Mouse (Mus musculus) small intestine, adult 2 months (tissue): ENCODE results near the gene Tbcel. TPM values are rescaled to one million over a fixed set of nuclear protein-coding genes. Genes with fewer than 3 reads are reported as not detected.

Source experiments
- H3K27ac ChIP-seq: fragments of 200-500 bp; 2 replicates; pipeline ENCODE4 v1.5.1; 2012; ENCODE audit warnings: low read depth, low read length, control low read depth, inconsistent platforms; ENCODE audit not compliant: insufficient read depth
- H3K27me3 ChIP-seq: fragments of 200-500 bp; 2 replicates; pipeline ENCODE4 v1.6.1; 2012; ENCODE audit warnings: mild to moderate bottlenecking, moderate library complexity, low read length, inconsistent platforms; ENCODE audit not compliant: control insufficient read depth, insufficient read depth
- H3K36me3 ChIP-seq: fragments of 200-500 bp; 2 replicates; pipeline ENCODE4 v1.6.1; 2012; ENCODE audit warnings: mild to moderate bottlenecking, low read length, control low read depth, inconsistent platforms; ENCODE audit not compliant: control insufficient read depth, insufficient read depth
- H3K4me1 ChIP-seq: fragments of 200-500 bp; 2 replicates; pipeline ENCODE4 v1.6.1; 2012; ENCODE audit warnings: low read length, inconsistent platforms, mixed read lengths; ENCODE audit not compliant: control insufficient read depth, insufficient read depth, insufficient read length
- H3K4me3 ChIP-seq: fragments of 200-500 bp; 2 replicates; pipeline ENCODE4 v1.5.1; 2012; ENCODE audit warnings: low read depth, mild to moderate bottlenecking, control low read depth, inconsistent platforms, low read length, moderate library complexity
- CTCF ChIP-seq: fragments of 200-500 bp; IDR thresholded peaks from 2 replicates; pipeline ENCODE4 v1.5.1; 2012; ENCODE audit warnings: low read depth, mild to moderate bottlenecking, control low read depth, inconsistent platforms, low read length, moderate library complexity, mixed read lengths; ENCODE audit not compliant: insufficient replicate concordance, insufficient read length; ENCODE audit errors: extremely low read depth
- POLR2A ChIP-seq: fragments of 200-500 bp; IDR thresholded peaks from 2 replicates; pipeline ENCODE4 v1.6.1; 2012; ENCODE audit warnings: low read depth, mild to moderate bottlenecking, control low read depth, inconsistent platforms, low read length, moderate library complexity
- WGBS: fragments of 180-500 bp; shearing (Covaris S2); methylation state at CpG from one replicate; pipeline ENCODE4 v1.1.7; 2018; 5-methylcytosine and 5-hydroxymethylcytosine counted together
- polyA plus RNA-seq: library from polyadenylated mRNA; depleted of rRNA; stranded (reverse); fragments of >200 nt; gene quantifications from 2 replicates; pipeline ENCODE4 v1.2.3, GENCODE M21; 2012; rRNA removed

Gene Tbcel
- 1.8 and 4.9 TPM in 2 replicates for polyA plus RNA-seq

- TF ChIP-seq CTCF: no peak
- TF ChIP-seq POLR2A: no peak
- Histone ChIP-seq H3K27ac (no peak within 1 kb of the TSS), H3K4me1 (peaks cover 23% of the 10 kb centered on the region; the same call in 1 of the 2 replicates), H3K27me3 (no peaks in the 10 kb centered on the region), H3K36me3 (no peaks in the 10 kb centered on the region), H3K4me3 (no peak within 1 kb of the TSS)
- WGBS: 65% methylated on average over 6 of the region's 6 CpGs
These were observed at the start of gene Tbcel for GRCm38 (mm10) chr9:42507709-42508108. Gene Tbcel, minus strand, starts transcription at chr9:42507809.

GRCm38 (mm10) chr9:42555186-42555585 lies 47.6 kb upstream of the Tbcel start:
- Histone ChIP-seq H3K27ac (no peak overlapping the region), H3K27me3 (no peaks in the 10 kb centered on the region), H3K4me1 (no peaks in the 10 kb centered on the region), H3K36me3 (no peaks in the 10 kb centered on the region), H3K4me3 (no peak overlapping the region)
- TF ChIP-seq CTCF: no peak
- TF ChIP-seq POLR2A: no peak
- WGBS: 77% methylated on average over 1 of the region's 1 CpGs

GRCm38 (mm10) chr9:42550116-42550515 lies 42.5 kb upstream of the Tbcel start:
- TF ChIP-seq POLR2A (no peak), CTCF (peak; percentile 59; the same call in 1 of the 2 replicates)
- Histone ChIP-seq H3K4me3 (no peak overlapping the region), H3K36me3 (no peaks in the 10 kb centered on the region), H3K27me3 (no peaks in the 10 kb centered on the region), H3K27ac (no peak overlapping the region), H3K4me1 (no peaks in the 10 kb centered on the region)
- 18% methylated on average over 13 of the region's 13 CpGs for WGBS

- H3K4me1 ChIP-seq: no peaks in the 10 kb centered on the region
- 63% methylated on average over 7 of the region's 7 CpGs for WGBS
- TF ChIP-seq CTCF (no peak), POLR2A (no peak)
These were observed 41.4 kb upstream of the Tbcel start for GRCm38 (mm10) chr9:42548981-42549380.

GRCm38 (mm10) chr9:42544521-42544920 lies 36.9 kb upstream of the Tbcel start:
- 90% methylated on average over 10 of the region's 10 CpGs for WGBS
- TF ChIP-seq POLR2A: no peak

More at GRCm38 (mm10) chr9:42548981-42549380, 41.4 kb upstream of the Tbcel start:
- H3K36me3 ChIP-seq: no peaks in the 10 kb centered on the region
- no peak overlapping the region for H3K27ac ChIP-seq
- H3K4me3 ChIP-seq: no peak overlapping the region
- H3K27me3 ChIP-seq: no peaks in the 10 kb centered on the region

GRCm38 (mm10) chr9:42533491-42533890 lies 25.9 kb upstream of the Tbcel start:
- no peak overlapping the region for H3K27ac ChIP-seq
- no peak for TF ChIP-seq CTCF
- no peak for TF ChIP-seq POLR2A
- no peaks in the 10 kb centered on the region for H3K4me1 ChIP-seq
- no peaks in the 10 kb centered on the region for H3K36me3 ChIP-seq
- 86% methylated on average over 8 of the region's 8 CpGs for WGBS
- no peak overlapping the region for H3K4me3 ChIP-seq
- no peaks in the 10 kb centered on the region for H3K27me3 ChIP-seq

More at GRCm38 (mm10) chr9:42544521-42544920, 36.9 kb upstream of the Tbcel start:
- no peak overlapping the region for H3K27ac ChIP-seq
- no peaks in the 10 kb centered on the region for H3K4me1 ChIP-seq
- no peaks in the 10 kb centered on the region for H3K27me3 ChIP-seq
- no peaks in the 10 kb centered on the region for H3K36me3 ChIP-seq
- H3K4me3 ChIP-seq: no peak overlapping the region

- Histone ChIP-seq H3K27me3 (no peaks in the 10 kb centered on the region), H3K4me3 (no peak overlapping the region), H3K36me3 (no peaks in the 10 kb centered on the region), H3K27ac (no peak overlapping the region), H3K4me1 (no peaks in the 10 kb centered on the region)
- no peak for TF ChIP-seq CTCF
- TF ChIP-seq POLR2A: no peak
- 45% methylated on average over 6 of the region's 6 CpGs for WGBS
These were observed 25.4 kb upstream of the Tbcel start for GRCm38 (mm10) chr9:42533041-42533440.

- no peaks in the 10 kb centered on the region for H3K4me1 ChIP-seq
- TF ChIP-seq CTCF: no peak
- TF ChIP-seq POLR2A: no peak
- no peaks in the 10 kb centered on the region for H3K36me3 ChIP-seq
- H3K27ac ChIP-seq: no peak overlapping the region
- no peak overlapping the region for H3K4me3 ChIP-seq
- H3K27me3 ChIP-seq: no peaks in the 10 kb centered on the region
- 57% methylated on average over 3 of the region's 3 CpGs for WGBS
These were observed 24.3 kb upstream of the Tbcel start for GRCm38 (mm10) chr9:42531951-42532350.
